Mouse (Mus musculus) right cerebral cortex, adult 2 months (tissue): ENCODE data around the gene Glrx.
"Not testable (repeated sequence)": the region's sequence is repeated elsewhere in the genome, so short reads cannot be mapped to it uniquely, and the experiment has no call there.

Experiments used
- DNase-seq, 2 experiments: peaks; one replicate each; pipeline ENCODE4 v3.0.0; 2021 to 2022; ENCODE audit warnings: low spot score in 2 of 2

Gene Glrx

GRCm38 (mm10) chr13:75839719-75840481 is at the start of gene Glrx:
Glrx (plus strand) TSS chr13:75839868.
- DNase-seq: peak; percentile 85 to 88

DNA sequence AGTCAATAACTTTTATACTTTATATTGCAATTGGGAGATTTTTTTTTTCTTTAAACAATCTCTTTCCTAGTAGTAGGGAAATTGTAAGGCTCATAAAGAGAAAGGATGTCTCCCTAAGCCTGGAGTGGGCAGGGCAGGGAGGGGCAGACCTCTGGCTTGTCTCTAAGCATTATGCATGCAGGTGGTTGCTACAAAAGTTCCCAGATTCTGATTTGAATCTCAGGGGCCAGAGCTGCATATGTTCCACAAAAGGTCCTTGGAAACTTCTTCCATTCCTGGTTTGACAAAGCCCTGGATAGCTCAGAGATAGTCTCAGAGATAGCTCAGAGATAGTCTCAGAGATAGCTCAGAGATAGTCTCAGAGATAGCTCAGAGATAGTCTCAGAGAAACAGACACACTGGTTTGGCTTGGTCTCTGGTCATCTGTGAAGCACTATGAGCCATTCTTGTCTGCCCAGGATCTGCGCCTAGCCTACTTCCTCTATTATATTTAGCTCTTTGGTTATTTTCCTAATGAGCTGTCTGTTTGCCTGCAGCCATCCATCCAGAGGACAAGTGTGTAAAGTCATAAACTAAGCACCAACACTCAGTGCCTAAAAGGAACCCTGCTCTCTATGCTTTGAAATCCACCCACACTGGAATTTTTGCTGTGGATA is 49.0 kb upstream of the Glrx start:
- DNase-seq: no peak

GRCm38 (mm10) chr13:75793863-75794629 is 45.6 kb upstream of the Glrx start:
- no peak for DNase-seq

- DNase-seq: peak; percentile 97
Observed at GRCm38 (mm10) chr13:75797369-75798141, 42.1 kb upstream of the Glrx start.

DNA sequence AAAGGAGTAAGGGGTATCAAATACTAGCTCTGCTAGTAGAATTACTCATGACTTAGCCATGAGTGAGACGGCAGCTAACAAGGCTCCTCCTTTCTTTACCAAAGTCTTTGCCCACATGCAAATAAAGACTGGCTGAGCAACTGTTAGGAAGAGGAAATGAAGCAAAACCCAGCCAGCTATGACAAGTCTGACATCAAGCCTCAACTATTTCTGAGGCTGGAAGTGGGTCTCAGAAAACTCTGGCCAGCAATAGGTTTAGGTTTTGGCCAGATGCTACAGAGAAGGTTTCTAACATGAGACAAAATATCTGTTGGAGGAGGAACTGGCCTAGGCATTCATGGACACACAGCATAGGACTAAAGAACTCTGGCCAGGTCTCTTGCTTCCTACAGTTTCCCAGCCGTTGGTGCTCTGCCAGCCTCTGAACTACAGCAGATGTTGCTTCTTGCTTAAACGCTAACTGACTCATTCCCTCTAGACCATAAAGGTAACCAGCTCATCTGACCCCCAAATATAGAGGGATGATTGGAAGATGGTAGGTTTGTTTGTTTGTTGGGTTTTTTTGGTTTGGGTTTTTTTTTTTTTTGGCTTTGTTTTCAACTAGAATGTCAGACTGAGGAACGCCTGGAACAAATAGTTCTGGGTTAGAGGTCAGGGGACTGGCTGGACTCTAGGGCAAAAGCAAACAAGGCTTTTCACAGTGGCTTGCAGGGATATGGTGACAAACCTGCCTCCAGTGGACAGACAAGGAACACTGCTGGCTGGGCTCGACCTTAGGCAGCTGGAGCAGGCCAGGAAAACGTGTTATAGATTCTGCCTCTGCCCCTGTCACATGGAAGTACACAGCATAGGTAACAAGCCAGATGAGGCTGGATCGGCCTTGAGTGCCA is 41.0 kb upstream of the Glrx start:
- no peak for DNase-seq

- DNase-seq: no peak
Observed at GRCm38 (mm10) chr13:75799421-75799820, 40.2 kb upstream of the Glrx start.

DNA sequence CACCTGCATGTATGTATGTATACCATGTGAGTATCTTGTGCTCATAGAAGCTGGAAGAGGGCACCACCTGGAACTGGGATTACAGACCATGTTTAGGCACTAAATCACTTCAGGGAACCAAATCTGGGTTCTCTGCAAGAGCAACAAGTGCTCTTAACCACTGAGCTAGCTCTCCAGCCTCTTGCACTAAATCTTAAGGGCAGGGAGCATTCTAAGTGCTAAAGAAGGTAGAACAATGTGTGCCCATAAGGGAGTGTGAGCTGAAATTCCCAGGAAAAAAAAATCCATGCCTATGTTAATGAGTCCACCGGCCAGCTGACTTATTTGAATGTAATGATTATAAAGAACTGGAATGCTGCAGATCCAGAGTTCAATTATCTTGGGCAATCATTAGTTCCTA is 31.7 kb upstream of the Glrx start:
- DNase-seq: no peak

DNA sequence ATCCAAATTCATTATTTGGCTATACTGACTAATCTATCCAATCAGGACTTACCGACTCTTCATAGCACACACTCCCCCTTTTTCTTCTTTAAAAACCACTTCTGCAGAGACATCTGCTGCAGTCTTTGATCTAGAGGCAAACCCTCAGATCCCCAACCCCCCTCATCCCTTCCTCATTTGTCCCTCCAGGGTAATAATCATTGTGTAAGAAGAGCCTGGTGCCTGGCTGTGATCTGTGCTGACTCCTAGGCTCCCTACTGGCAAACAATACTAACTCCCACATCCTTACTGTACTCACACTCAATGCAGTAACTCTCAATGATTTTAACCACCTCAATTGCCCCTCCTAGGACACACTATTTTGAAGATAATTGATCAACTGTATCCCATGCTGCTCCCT is 29.7 kb upstream of the Glrx start:
- DNase-seq: no peak

DNA sequence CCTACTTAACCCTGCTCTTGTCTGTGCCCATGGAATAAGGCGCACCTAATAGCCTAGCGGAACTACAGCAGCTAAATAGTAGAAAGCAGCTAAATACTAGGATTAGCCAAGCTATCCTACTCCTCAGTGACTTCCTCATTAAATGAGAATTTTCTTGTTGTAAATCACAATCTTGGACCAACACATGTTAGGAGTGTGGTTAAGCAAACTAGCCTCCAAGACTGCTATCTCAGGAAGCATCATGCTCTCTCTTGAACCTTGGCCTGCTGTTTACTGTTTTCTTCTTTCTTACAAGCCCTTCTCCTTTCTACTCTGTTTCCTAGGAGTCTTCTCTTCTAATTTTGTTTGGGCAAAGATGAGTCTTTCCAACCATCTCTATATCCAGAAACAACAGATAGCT is 22.5 kb upstream of the Glrx start:
- no peak for DNase-seq

DNA sequence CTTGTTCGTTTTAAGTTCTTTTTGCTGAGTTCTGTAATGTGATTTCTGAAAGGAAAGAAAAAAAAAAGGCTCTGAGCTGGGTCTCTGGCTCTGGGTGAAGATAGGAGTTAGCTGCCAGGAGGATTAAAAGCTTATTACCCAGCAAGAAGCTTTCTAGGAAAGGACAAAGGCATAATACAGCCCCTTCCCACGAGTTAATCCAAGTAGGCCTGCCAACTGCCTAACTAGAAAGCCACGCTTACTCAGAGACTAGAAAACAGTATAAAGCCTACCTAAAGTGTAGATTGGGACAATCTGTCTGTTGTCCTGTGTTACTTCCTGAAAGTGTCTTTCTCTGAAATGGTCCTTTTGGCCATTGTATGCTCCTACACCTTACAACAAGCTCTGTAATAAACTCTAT is 21.2 kb upstream of the Glrx start:
- no peak for DNase-seq

DNA sequence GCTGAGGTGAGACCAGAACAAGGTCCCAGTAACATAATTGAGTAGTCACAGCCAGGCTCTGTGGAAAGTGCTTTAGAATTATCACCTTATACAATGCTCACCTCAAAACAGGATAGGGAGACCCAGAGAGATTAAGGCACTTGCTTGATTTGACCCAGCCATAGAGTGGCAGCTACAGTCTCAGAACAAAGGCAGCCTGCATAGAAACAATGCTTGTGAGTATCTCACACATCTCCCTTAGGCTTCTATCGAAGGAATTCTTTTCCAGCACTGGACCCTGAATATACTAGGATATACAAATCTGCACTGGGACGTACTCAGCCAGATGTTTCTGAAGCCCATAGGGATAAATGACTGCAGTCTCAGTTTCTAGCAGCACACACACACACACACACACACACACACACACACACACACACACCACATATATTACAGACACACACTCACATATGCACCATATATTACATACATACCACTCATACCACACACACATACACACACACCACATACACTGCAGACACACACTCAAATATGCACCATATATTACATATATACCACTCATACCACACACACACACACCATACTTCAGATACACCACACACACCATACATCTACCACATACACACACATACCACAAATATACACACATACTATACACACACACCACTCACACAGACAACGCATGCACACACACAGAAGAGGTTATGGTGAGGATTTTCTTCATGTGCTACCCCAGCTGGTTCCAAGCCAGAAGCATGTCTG is 20.5 kb upstream of the Glrx start:
- no peak for DNase-seq

DNA sequence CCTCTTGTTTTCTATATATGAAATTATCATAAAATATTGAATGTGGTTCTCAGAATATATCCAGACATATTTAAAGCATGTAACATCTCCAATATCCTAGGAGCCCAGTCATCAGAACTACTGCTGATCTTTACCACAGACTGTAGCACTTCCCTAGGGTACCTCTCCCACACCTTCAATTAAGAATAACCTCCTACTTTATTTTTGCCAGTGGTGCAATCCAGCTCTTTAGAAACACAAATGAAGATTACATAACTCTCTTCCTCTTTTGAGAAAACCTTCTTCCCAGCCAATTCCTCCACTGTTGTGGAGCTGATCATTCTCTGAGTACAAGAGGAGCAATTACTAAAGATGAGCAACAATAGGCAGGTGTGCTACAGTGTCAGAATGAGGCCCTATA is 19.8 kb upstream of the Glrx start:
- DNase-seq: no peak

- DNase-seq: not testable (repeated sequence)
Observed at GRCm38 (mm10) chr13:75822366-75822765, 17.3 kb upstream of the Glrx start.

DNA sequence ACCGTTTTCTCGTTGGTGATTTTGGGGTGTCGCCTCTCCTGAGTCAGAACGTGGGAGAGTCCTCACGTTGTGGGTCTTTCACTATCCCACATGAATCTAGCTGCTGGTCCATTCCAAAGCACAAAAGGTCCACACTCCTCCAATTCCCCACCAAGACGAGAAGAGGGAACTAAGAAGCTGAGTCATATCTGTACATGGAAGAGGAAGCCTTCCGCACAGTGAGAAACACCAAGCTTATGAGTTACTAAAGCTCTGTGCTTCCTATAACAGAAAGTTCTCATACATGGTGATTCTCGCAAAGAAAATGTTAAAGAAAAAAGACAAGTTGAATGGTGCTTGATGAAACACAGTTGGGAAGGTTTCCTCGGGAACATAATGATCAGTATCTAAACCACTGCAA is 16.5 kb upstream of the Glrx start:
- DNase-seq: no peak

GRCm38 (mm10) chr13:75824611-75825319 is 14.9 kb upstream of the Glrx start:
- DNase-seq: no peak

DNA sequence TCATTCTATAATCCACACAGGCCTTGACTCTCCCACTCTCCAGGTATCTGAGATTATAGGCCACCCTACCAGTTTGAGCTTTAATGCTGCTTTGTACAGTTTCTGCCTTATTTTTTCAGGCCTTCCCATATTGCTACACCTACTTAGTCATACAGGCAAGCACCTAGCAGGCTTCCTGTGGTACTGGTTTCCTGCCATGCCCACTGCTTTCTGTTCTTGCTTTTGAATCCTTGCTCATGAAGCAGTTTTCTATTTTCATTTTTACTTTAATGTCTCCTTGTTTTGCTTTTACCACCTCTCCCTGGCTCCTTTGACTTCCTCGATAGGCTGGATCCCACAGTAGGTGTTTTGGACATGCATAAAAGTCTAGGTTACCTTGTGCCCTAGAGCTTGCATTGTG is 14.3 kb upstream of the Glrx start:
- no peak for DNase-seq

- DNase-seq: no peak
Observed at GRCm38 (mm10) chr13:75830708-75831107, 9.0 kb upstream of the Glrx start.

GRCm38 (mm10) chr13:75831710-75832109 is 8.0 kb upstream of the Glrx start:
- DNase-seq: no peak

DNA sequence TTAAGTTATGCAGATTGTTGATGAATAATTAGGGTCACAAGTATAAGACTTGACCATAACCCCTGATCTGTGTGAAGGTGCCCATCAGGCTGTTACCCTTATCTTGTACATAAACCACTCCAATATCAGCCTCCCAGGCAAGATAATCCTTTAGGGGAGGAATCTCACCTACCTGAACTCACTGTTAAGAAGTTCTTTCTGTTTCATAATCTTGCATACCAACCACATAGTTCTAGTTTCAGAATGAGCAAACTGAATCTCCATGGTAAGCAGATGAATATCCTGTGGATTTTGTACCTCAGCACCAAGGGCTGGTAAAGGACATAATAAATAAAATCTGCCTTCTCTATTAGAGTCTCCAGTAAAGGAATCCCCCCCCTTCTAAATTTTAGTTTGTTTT is 7.0 kb upstream of the Glrx start:
- DNase-seq: no peak

DNA sequence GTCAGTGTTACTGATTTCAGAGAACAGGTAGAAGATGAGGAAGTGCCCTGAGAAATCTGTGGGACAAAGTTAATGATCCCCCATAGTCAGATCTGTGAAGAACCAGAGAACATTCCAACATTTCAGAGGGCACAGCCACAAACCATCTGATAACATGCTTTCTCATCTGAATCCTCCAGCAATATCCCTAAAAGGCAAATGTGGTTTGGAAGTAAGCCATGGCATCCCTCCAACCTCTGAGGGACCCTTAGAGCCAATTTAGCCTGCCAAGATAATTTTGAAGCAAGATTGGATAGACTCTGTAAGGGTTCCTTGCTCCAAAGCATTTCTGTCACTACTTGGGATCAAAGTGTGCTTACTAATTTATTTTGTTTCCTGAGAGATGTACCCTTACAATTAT is 6.2 kb upstream of the Glrx start:
- DNase-seq: no peak
